Mouse (Mus musculus): ENCODE results near the gene Rab3il1.

Gene Rab3il1

DNA sequence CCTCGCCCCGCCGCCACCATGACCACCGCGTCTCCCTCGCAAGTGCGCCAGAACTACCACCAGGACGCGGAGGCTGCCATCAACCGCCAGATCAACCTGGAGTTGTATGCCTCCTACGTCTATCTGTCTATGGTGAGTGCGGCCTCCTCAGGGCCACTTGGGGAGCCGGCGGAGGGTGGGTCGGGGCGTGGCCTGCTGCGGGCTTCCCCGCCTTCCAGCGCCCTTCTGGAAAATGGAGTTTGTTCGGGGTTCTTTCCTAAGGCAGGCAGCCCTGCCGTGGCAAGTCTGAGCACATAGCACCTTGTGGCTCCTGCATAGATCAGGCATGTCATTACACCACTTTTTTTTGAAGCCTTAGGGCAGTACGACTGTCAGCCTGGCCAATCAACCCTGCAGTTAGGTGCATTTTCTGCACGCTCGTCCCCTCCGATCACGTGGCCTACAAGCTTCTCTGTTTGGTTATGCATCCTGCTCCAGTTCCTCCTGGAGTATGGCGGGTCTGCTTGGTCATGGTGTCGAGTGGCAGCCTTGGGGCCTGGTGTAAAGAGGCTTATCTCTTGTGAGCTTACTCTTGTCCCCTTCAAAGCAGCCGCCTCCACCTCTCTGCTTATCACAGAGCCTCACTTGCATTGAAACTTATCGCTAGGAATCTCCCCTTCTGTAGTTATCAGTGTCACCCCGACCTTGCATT is 18.5 kb upstream of the Rab3il1 start:
- in situ Hi-C loops (cut with MboI, MseI), result loop anchor here in 1 of 2 experiments (10.0 kb wide), 2 partner anchors 1188 to 1268 kb away; partner anchors contain the start of gene Polr2g

DNA sequence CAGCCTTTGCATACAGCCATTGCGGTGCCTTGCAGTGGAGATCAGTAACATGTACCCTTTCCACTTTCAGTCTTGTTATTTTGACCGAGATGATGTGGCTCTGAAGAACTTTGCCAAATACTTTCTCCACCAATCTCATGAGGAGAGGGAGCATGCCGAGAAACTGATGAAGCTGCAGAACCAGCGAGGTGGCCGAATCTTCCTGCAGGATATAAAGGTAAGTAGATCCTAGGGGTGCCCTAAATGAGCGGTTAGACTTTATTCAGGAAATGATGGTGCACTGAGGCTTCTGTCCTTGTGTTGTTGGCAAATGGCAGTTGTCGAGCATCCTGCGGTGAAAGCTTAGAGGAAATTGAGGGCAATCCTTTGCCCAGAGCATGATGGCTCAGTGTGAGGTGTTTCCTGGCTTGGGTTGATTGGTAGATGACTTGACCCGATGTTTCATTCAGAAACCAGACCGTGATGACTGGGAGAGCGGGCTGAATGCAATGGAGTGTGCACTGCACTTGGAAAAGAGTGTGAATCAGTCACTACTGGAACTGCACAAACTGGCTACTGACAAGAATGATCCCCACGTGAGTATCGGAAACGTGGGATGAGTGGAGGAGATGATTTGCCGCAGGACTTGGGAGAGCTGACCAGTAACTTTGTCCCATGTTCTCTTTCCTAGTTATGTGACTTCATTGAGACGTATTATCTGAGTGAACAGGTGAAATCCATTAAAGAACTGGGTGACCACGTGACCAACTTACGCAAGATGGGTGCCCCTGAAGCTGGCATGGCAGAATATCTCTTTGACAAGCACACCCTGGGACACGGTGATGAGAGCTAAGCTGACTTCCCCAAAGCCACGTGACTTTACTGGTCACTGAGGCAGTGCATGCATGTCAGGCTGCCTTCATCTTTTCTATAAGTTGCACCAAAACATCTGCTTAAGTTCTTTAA is 17.1 kb upstream of the Rab3il1 start:
- in situ Hi-C loops (cut with MboI, MseI), result loop anchor here in 1 of 2 experiments (10.0 kb wide), 2 partner anchors 1190 to 1270 kb away; partner anchors contain the start of gene Polr2g

DNA sequence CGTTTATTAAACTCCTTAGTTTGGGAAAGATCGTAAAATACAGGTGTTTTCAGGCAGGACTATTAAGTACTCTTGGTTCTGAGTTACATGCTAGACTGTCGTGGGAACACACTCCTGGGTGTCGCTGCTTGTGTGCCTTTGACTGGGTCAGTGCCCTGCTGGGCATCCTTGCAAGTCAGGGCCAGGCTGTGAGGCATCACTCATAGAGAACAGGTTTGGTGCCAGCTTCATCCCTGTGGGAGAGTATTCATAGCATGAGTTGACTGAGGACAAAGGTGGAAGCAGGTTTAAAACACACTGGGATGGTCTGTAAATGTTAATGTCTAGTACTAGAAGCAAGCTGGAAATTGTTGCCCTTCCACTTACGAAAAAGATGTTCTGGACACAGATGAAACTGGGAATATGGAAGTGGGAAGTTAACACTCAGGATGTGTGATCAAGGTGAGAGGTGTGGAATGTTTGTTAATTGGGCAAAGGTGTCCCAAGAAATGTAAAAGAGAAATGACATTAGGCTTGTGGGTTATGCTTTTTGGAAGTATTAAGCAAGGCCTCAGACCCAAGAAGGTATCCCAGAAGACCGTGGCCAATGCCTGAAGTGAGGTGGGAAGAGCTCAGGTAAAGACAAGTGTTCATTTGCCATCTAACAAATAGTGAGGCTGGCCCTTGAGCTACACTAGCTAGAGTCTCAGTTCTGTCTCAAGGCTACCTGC is 16.1 kb upstream of the Rab3il1 start:
- in situ Hi-C loops (cut with MboI, MseI), result loop anchor here in 1 of 2 experiments (10.0 kb wide), 2 partner anchors 1191 to 1271 kb away; partner anchors contain the start of gene Polr2g

DNA sequence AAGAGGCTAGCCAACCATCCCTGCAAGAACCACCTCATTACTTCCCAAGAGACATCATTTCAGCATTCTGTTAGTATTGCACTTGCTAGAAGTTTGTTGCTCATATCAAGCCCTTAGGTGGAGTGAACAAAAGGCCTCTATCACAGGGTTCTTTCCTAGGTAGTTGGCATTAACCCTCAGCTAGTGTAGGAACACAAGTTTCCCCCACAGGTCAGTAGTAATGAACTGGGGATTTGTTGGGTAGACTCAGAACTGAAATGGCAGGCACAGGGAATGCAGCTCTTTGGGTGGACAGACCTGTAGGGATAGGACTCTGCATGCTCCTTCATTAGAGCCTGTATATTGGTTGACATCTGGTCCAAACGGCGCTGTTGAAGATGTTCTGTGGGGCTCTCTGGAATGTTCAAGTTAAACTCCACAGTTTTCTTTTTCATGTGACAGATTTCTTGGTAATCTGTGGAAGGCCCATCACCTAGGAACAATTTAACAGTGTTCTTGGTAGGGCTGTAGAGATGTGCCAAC is 15.5 kb upstream of the Rab3il1 start:
- in situ Hi-C loops (cut with MboI, MseI), result loop anchor here in 1 of 2 experiments (10.0 kb wide), 2 partner anchors 1191 to 1271 kb away; partner anchors contain the start of gene Polr2g

DNA sequence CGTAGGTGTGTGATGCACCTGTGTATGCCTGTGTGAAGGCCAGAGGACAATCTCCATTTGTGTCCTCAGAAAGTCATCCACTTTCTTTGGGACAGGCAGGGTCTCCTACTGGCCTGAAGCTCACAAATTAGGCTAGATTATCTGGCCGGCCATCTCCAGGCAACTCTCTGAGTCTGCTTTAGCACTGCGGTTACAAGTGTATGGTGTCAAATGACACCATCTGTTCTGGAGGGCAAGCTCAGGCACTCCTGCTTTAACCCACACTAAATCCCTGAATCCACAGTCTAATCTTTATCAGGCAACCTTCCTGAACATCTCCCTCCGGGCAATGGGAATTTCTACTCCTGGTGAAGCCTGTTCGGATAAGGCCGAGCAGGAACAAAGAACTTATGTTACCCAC is 14.3 kb upstream of the Rab3il1 start:
- in situ Hi-C loops (cut with MboI, MseI), result loop anchor here in 1 of 2 experiments (10.0 kb wide), 2 partner anchors 1192 to 1272 kb away; partner anchors contain the start of gene Polr2g

DNA sequence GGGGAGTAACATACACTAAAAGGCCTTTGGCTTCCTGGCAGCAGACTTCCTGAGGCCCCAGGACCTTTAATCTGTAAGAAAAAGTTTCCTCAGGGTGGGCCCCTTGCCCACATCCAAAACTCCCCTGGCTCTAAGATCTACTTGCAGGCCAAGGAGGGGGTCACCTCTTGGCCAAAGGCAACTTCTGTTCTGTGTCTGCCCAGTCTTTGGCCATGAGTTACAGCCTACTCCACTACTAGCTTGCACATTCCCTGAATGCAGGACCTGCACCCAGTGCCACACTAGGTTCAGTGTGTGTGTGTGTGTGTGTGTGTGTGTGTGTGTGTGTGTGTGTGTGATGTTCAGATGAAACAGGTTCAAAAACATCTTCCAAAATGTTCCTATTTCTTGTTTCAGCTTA is 13.9 kb upstream of the Rab3il1 start:
- in situ Hi-C loops (cut with MboI, MseI), result loop anchor here in 1 of 2 experiments (10.0 kb wide), 2 partner anchors 1193 to 1273 kb away; partner anchors contain the start of gene Polr2g

DNA sequence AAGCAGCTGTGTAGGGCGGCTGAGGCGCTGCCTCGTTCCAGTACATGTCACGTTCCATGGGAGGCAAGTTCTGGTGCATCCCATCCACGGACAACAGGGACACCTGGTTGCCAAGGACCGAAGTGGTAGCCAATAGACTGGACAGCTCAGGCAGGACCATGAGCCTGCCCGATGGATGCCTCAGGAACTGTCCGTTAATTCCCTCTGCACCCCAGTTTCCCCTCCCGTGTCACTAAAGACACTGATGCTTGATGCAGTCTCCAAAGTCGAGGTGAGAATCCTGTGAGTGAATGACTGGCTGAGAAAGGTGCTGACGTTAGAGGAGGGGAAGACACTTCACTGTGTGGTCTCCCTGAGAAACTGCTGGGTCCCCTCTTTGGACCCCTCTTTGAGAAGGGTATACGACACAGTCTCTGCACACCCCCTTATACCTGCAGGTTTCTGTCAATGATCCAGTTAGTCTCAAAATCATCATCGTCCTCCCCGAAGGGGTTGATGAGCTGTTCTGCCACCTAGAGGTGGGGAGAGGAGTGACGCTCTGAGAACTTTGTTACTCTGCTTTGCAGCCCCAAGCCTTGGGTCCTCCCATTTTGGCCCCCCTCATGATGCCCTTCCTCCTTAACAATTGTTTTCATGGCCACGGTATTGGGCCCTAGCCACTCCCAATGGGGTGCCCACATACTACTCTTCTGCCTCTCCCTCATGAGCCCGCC is 12.1 kb upstream of the Rab3il1 start:
- in situ Hi-C loops (cut with MboI, MseI), result loop anchor here in 1 of 2 experiments (10.0 kb wide), 2 partner anchors 1195 to 1275 kb away; partner anchors contain the start of gene Polr2g

DNA sequence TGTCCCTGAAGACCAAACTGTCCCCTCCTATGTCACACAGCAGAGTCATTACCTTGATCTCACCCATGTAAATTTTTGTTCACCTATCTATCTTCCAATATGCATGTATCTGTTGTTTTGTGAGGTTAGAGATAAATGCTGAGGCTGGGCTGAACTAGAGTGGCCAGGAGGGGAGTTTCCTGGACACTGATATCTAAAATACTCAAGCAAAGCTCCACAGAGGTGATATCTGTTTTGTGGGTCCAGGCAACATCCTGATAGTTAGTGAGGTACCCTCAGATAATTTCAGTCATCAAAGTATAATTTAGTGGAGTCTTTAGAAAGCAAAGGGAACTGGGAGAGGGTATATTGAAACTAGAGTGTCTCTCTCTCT is 11.6 kb upstream of the Rab3il1 start:
- in situ Hi-C loops (cut with MboI, MseI), result loop anchor here (5.0 to 10.0 kb wide), 3 partner anchors 78 to 1275 kb away; partner anchors contain the start of gene Polr2g (in 1 of the 2)

DNA sequence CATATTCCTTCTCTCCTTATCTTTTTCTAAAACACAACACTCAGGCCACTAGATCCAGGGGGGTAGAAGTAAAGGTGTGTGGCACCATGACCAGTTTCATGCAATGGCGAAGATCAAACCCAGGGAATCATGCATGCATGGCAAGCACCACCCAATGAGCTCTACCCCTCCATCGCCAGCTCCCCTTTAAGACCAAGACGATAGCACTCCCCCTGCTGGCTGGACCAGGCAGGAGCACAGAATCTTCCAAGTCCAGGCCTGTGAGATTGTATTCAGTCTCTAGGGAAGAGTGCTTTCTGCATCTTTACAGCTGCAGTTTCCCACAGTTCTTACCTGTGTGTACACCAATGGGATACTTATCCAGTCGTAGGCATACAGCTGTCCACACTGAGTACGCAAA is 10.2 kb upstream of the Rab3il1 start:
- in situ Hi-C loops (cut with MboI, MseI), result loop anchor here (5.0 kb wide), 1 partner anchor 79 kb away; no protein-coding TSS in a partner anchor

DNA sequence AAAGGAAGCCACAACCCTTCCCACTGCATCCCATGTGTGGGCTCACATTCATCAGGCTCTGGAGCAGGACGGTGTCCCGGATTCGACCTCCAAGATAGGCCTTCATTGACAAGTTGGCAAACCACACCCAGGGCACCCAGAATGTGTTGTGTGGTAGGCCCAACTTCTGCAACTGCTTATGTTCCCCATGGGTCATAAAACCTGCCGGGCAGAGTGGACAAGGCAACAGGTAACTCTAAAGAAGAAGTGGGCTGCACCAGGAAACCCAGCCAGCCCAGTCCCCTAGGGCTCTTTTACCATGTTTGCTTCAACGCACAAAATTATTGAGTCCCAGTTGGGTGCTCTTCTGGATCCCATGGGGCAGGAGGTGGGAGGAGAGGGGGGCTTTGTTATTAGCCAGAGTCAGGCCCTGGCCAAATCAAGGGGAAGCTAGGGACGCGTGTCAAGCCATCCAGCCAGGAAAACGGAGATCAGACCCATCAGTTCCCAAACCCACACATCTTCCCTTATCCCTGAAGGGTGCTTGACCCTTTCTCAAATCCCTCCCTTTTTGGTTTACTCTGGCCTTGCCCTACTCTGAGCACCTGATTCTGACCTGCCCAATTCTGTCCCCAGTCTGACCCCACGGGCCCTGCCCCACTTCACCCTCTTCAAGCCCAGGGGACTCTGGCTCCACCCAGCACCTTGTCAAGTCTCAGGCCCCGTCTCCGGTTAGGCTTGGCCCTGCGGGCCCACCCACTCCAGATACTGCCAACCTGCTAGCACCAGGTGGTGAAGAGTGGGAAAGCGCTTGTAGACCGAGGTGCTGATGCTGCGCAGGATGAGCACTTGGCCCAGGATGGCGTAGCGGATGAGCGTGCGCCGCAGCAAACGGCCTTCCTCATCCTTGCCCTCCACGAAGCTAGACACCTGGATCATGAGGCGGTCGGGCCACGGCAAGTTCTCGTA is 9.2 kb upstream of the Rab3il1 start:
- in situ Hi-C loops (cut with MboI, MseI), result loop anchor here (5.0 kb wide), 1 partner anchor 80 kb away; no protein-coding TSS in a partner anchor

DNA sequence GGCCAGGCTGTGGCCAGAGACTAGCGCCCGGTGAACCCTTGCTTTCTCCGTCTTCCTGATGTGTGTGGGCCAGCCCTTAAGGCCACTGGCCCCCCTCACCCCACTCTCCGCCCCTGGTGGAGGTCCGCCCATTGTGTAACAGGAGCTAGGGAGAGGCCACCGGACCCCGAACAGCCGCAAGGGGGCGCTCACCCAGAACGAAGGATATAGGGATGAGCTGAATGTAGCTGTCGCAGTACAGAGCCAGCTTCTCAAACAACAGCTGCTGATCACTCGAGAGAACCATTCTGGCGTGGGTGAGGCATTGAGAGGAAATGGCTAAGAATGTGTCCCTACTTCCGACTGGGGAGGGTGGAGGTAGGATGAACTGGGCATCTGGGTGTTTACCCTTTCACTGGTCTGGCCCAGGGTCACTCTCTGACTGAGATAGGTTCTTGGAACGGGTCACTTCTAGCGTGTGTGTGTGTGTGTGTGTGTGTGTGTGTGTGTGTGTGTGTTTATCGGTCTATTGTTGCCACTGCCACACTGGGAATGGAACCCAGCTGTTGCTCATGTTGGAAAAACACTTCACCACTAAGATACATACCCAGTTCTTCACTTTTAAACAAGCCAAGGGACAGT is 8.3 kb upstream of the Rab3il1 start:
- in situ Hi-C loops (cut with MboI, MseI), result loop anchor here (5.0 kb wide), 1 partner anchor 81 kb away; no protein-coding TSS in a partner anchor

DNA sequence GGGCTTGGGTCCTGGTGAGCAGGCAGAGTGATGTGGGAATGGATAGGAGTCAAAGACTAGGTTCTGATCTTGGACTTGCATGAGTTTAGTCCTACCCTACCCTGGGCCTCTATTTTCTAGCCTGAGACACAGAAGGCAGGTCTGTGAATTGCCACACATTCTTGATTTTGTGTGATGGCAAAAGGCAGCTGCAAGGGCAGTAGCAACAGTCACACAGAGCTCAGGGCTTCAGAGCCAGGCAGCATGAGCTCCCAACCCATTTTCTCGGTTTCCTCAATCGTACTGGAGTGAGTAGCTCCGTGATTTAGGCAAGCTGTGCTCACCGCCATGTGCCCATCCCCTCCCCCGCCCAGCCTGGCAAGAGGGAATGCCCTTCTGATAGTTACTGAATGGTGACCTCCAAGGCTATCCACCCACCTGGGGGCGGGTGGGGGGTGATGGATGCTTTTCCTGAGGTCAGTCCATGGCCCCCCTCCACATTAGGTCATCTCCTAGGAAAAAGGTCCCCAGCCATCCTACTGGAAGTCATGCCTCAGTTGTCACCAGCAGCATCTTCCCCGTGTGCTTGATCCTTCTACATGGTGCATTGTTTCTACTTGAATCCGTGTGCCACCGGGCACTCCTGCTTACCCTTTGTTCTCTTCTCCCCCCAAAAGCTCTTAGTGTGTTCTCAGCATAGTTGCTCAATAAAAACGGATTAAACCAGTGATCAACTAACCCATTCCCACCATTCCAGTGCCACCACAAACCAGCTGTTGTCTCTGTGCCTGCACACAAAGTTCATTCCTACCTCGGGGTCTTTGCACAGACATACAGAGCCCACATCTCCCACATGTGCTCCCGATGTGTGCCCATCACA is 4.0 kb upstream of the Rab3il1 start:
- in situ Hi-C loops (cut with MboI, MseI), result loop anchor here (5.0 kb wide), 2 partner anchors 35 to 190 kb away; no protein-coding TSS in a partner anchor

DNA sequence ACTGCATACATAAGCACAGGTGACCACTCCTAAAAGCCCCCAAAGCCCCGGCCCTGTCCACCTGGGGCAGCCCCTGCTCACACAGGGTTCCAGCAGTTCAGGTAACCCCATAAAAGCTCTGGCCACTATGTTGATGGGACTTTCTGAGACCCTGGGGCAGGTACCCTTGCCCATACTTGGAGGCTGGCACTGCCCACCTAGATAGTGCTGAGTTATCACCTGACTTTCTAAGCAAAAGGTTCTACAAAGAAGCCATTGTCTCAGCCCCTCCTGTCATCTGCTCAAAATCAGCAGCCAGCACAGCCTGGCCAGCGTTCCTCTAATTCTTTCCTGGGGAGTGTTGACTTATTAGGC is 3.4 kb upstream of the Rab3il1 start:
- in situ Hi-C loops (cut with MboI, MseI), result loop anchor here (5.0 kb wide), 2 partner anchors 34 to 189 kb away; no protein-coding TSS in a partner anchor

DNA sequence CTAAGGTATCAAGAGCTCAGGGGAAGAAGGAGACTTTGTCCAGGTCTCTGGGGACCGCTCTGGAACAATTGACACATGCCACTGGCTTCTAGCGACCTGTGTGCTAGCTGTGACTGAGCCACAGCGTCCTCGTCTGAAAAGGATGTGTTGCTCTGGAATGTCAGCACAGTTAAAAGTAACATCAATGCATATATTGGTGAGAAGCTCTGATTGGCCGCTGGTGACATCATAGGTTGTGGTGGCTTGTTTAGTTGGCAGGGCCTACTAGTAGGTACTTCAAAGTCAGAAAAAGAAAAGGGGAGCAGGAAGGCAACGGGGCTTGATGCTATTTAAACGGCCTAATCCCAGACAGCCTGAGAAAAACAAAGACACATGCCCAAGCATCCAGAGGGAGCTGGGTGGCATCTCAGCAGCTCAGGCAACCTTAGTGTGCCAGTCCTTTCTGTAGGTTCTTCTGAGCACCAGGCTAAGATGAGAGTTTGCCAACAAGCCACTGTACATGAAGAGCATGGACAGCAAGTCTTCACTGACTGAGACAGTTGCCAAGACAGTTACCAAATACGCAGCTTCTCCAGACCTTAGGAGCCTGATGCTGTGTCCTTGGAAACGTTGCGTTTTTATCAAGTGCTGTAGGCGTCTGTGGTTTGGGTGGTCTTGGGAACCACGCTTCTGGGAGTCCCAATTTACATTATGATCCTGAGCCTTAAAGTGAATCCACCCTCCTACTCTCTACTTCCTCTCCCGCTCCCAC is 2.6 kb upstream of the Rab3il1 start:
- in situ Hi-C loops (cut with MboI, MseI), result loop anchor here (5.0 kb wide), 2 partner anchors 33 to 188 kb away; no protein-coding TSS in a partner anchor

DNA sequence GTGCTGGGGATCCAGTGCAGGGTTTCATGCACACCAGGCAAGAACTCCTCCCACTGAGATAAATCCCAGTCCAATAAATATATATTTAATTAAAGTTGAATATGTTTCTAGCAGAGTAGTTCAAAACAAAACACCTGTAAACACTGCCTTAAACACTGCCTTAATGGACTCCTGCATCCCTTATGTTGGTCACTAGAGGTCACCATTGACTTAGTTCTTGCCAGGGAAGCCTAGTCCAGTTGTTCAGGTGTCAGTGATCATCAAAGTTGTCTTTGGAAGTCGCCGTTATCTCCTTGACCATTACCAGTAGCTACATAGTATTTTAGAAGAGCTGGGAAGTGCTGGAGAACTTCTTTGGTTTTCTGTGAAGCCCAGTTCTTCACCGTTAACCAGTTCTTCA is 1.1 kb upstream of the Rab3il1 start:
- in situ Hi-C loops (cut with MboI, MseI), result loop anchor here in 1 of 2 experiments (25.0 kb wide), 1 partner anchor 863 kb away; the partner anchor contains the start of gene Asrgl1

DNA sequence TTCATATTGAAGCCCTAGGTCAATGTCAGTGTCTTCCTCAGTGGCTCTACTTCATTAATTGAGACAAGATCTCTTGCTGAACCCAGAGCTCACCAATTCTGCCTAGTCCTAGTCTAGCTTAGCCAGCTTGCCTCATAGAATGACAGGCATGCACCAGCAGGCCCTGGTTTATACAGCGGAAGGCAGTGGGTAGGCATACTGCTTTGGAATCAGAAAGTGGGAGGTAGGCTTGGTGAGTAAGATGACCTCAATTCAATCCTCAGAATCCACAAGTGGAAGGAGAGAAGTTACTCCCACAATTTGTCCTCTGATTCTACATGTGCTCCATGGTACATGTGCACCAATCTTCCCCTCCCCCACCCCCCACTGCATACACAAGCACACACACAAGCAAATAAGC is 2.2 kb downstream of the Rab3il1 start:
- in situ Hi-C loops (cut with MboI, MseI), result loop anchor here in 1 of 2 experiments (25.0 kb wide), 1 partner anchor 866 kb away; the partner anchor contains the start of gene Asrgl1
